Mouse (Mus musculus) bone marrow macrophage, adult 2 months (primary cell): Measurements from ENCODE around the gene Stk32c.

Experiments used
- CTCF ChIP-seq: IDR thresholded peaks from 2 replicates; pipeline ENCODE4 v1.5.1; 2012; ENCODE audit warnings: low read depth, mild to moderate bottlenecking, low read length, moderate library complexity
- POLR2A ChIP-seq: IDR thresholded peaks from 2 replicates; pipeline ENCODE4 v1.6.1; 2012; ENCODE audit warnings: mild to moderate bottlenecking, low read depth, low read length, borderline replicate concordance

- TF ChIP-seq CTCF (no peak), POLR2A (no peak)
Measured at GRCm38 (mm10) chr7:139125881-139126280, 87.2 kb downstream of the Stk32c start.
